Mouse (Mus musculus) heart, adult 2 months (tissue): ENCODE results near the gene Gm36028.

Experiments
- CTCF ChIP-seq: fragments of 200-600 bp; IDR thresholded peaks from 2 replicates; pipeline ENCODE4 v1.8.1; 2022; ENCODE audit warnings: antibody characterized with exemption, mild to moderate bottlenecking, moderate library complexity
- EP300 ChIP-seq: fragments of 200-500 bp; IDR thresholded peaks from 2 replicates; pipeline ENCODE4 v1.6.1; 2011; ENCODE audit warnings: low read depth, low read length, control low read depth; ENCODE audit not compliant: insufficient read depth
- POLR2A ChIP-seq: fragments of 200-500 bp; IDR thresholded peaks from 2 replicates; pipeline ENCODE4 v1.6.1; 2011; ENCODE audit warnings: mild to moderate bottlenecking, low read depth, low read length, control low read depth; ENCODE audit not compliant: insufficient read depth

DNA sequence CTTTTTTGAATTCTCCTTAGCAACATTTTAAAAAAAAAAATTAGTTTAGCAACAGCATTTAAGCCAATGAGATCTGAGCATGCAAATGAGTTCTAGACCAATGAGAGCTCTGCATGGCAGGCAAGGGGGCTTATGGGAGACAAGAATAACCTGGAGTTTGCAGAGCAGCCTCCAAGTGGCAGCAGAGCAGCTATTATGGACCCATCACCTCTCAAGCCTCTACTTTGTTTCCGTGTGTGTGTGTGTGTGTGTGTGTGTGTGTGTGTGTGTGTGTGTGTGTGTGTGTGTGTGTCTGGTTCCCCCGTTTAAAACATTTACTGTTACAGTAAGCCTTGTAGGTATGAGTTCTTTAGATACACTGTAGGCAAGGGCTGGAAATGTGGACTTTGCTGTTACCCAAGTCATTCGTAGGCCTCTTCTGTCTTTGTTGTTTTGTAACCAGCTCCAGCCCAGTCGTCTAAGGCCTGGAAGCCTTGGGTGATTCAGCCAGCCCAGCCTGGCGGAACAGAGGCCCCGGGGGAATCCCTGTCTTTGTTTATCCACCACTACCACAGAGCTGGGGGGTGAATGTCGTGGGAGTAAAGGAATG is 46.5 kb downstream of the Gm36028 start:
- peak; percentile 80 for TF ChIP-seq EP300
- TF ChIP-seq CTCF: peak; percentile 66
- no peak for TF ChIP-seq POLR2A
